In the genomic region with DNA sequence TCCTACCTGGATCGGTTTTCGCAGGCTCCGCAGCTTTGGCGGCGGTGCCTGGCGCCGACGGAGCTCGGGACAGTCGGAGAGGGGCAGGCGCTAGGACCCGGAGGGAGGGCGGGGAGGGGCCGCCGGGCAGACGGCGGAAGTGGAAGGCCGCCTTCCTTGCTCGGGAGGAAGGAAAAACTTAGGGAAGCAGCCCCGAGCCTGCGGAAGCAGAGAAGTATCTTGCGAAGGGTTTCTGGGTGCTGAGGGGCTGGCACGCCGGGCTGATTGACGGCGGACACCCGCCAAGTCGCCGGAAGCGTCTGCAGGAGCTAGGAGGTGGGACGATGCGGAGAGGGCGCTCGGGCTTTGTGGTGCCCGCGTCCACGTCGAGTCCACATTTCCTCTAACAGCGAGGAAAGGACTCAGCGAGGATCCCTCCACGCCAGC, we compare ENCODE assay signal across 8 mouse cellular contexts. TPM values are rescaled to one million over a fixed set of nuclear protein-coding genes. Genes with fewer than 3 reads are reported as not detected.
DNase-seq lines count a peak whose midpoint lies in the region; ATAC-seq and TF ChIP-seq lines count a peak whose summit lies in the region.

TSS of gene Zfp646 (plus strand) at position 181 of the 426 bp plus-strand sequence.

- H3K27me3 ChIP-seq in C2C12 (ENCODE audit: control insufficient read depth, insufficient read depth, insufficient read length), result no peaks in the 10 kb centered on the region
- H3K27me3 ChIP-seq in forebrain, embryonic 12.5 days, result no peaks in the 10 kb centered on the region
- H3K27me3 ChIP-seq in liver, embryonic 15.5 days, result no peaks in the 10 kb centered on the region
- no peaks in the 10 kb centered on the region for H3K27me3 ChIP-seq in neural tube, embryonic 11.5 days (ENCODE audit: control insufficient read depth, insufficient read depth, low read length)

- H3K4me1 ChIP-seq in forebrain, embryonic 12.5 days, result peaks cover 26% of the 10 kb centered on the region
- peaks cover 38% of the 10 kb centered on the region for H3K4me1 ChIP-seq in liver, embryonic 15.5 days (replicated peaks)
- H3K4me1 ChIP-seq in neural tube, embryonic 11.5 days (ENCODE audit: control insufficient read depth, insufficient read depth, low read length), result peaks cover 16% of the 10 kb centered on the region

- H3K4me3 ChIP-seq in C2C12 (ENCODE audit: insufficient read depth, poor library complexity, severe bottlenecking), result peak within 1 kb of the TSS; percentile 75
- H3K4me3 ChIP-seq in forebrain, embryonic 12.5 days (replicated peaks), result peak within 1 kb of the TSS; percentile 95
- H3K4me3 ChIP-seq in liver, embryonic 15.5 days (replicated peaks), result peak within 1 kb of the TSS; percentile 82
- H3K4me3 ChIP-seq in neural tube, embryonic 11.5 days (ENCODE audit: low read depth, low read length), result peak within 1 kb of the TSS; percentile 95

- H3K9ac ChIP-seq in forebrain, embryonic 12.5 days, result peak within 1 kb of the TSS; percentile 97
- peak within 1 kb of the TSS; percentile 88 for H3K9ac ChIP-seq in liver, embryonic 15.5 days
- peak within 1 kb of the TSS; percentile 98 for H3K9ac ChIP-seq in neural tube, embryonic 11.5 days (ENCODE audit: low read length)

- peaks cover 61% of the 10 kb centered on the region for H3K79me3 ChIP-seq in C2C12 (ENCODE audit: low read depth)

- H3K9me3 ChIP-seq in forebrain, embryonic 12.5 days, result no peaks in the 10 kb centered on the region
- H3K9me3 ChIP-seq in liver, embryonic 15.5 days (replicated peaks), result peaks cover 24% of the 10 kb centered on the region
- no peaks in the 10 kb centered on the region for H3K9me3 ChIP-seq in neural tube, embryonic 11.5 days (ENCODE audit: control insufficient read depth, low read length)

- DNase-seq in adrenal gland, postnatal 14 days, result peak; percentile 88
- peak; percentile 84 to 85 for DNase-seq in heart, postnatal 10 days
- peak; percentile 85 to 92 for DNase-seq in kidney, postnatal 4 days
- peak; percentile 93 for DNase-seq in neural tube, embryonic 11.5 days (ENCODE audit: low spot score)
- peak; percentile 82 for DNase-seq in testis, postnatal 10 days (ENCODE audit: low spot score)

- peak within 1 kb of the TSS; percentile 85 for H3ac ChIP-seq in C2C12 (ENCODE audit: control insufficient read depth, insufficient read length, low read depth)

- under 1% methylated on average over 41 of the region's 41 CpGs for WGBS in forebrain, embryonic 12.5 days
- 0% methylated on average over 41 of the region's 41 CpGs for WGBS in liver, embryonic 15.5 days (ENCODE audit: insufficient replicate concordance)
- under 1% methylated on average over 41 of the region's 41 CpGs for WGBS in neural tube, embryonic 11.5 days

- peak; percentile 90 for ATAC-seq in forebrain, embryonic 12.5 days (ENCODE audit: low FRiP score)
- ATAC-seq in liver, embryonic 15.5 days (ENCODE audit: insufficient read depth), result peak; percentile 86
- peak; percentile 87 for ATAC-seq in neural tube, embryonic 11.5 days (ENCODE audit: insufficient read depth, low FRiP score, low TSS enrichment)

- no peak for TF ChIP-seq CTCF in C2C12 (IDR thresholded peaks at IDR 0.05; ENCODE audit: control insufficient read depth, insufficient read depth, insufficient read length)

- intact Hi-C loops in heart, postnatal 10 days (cut with DNase I), result loop anchor here (5.0 kb wide), 1 partner anchor 74 kb away; the partner anchor contains the start of gene Hsd3b7

- peaks cover 91% of the 10 kb centered on the region for H3K79me2 ChIP-seq in C2C12 (ENCODE audit: control insufficient read depth, insufficient read depth)

- peaks cover 36% of the 10 kb centered on the region for H3K36me3 ChIP-seq in C2C12 (ENCODE audit: control insufficient read depth, insufficient read depth)
- peaks cover 46% of the 10 kb centered on the region for H3K36me3 ChIP-seq in forebrain, embryonic 12.5 days (replicated peaks)
- peaks cover 44% of the 10 kb centered on the region for H3K36me3 ChIP-seq in liver, embryonic 15.5 days (replicated peaks)
- H3K36me3 ChIP-seq in neural tube, embryonic 11.5 days (ENCODE audit: control insufficient read depth, insufficient read depth, low read length), result peaks cover 28% of the 10 kb centered on the region

- peak within 1 kb of the TSS; percentile 100 for H3K27ac ChIP-seq in forebrain, embryonic 12.5 days
- H3K27ac ChIP-seq in liver, embryonic 15.5 days (replicated peaks), result peak within 1 kb of the TSS; percentile 92
- peak within 1 kb of the TSS; percentile 98 for H3K27ac ChIP-seq in neural tube, embryonic 11.5 days (ENCODE audit: low read depth, low read length)

- peak within 1 kb of the TSS; percentile 92 for H3K4me2 ChIP-seq in forebrain, embryonic 12.5 days
- peak within 1 kb of the TSS; percentile 80 for H3K4me2 ChIP-seq in liver, embryonic 15.5 days
- peak within 1 kb of the TSS; percentile 67 for H3K4me2 ChIP-seq in neural tube, embryonic 11.5 days (ENCODE audit: low read depth)

TF ChIP-seq in C2C12, 6 proteins besides CTCF, POLR2A, EP300 and RAD21:
- TF ChIP-seq FOSL1 (IDR thresholded peaks at IDR 0.05; ENCODE audit: insufficient read depth, low read length, poor library complexity, severe bottlenecking), result no peak
- TF ChIP-seq USF1 (IDR thresholded peaks at IDR 0.05; ENCODE audit: low read depth), result no peak
- no peak for TF ChIP-seq MYOG (IDR thresholded peaks at IDR 0.05; ENCODE audit: control insufficient read depth, extremely low read depth, insufficient read length)
- TF ChIP-seq MYOD1 (IDR thresholded peaks at IDR 0.05; ENCODE audit: control insufficient read depth, insufficient read length, low read depth), result no peak
- no peak for TF ChIP-seq MAX (IDR thresholded peaks at IDR 0.05)
- no peak for TF ChIP-seq CEBPB (IDR thresholded peaks at IDR 0.05; ENCODE audit: low read depth)

RNA-seq across cellular contexts. Expression of gene Zfp646, which starts in this region (rescaled TPM):
- polyA plus RNA-seq in C2C12 (2012; fragmentation: generic; extraction: Trizol), result 15.2 TPM
- 32.1 and 36.7 TPM in 2 replicates for total RNA-seq in adrenal gland, postnatal 14 days (2021)
- polyA plus RNA-seq in forebrain, embryonic 12.5 days (2016; fragmentation: Nextera tagmentation; extraction: Ambion mirVana), result 22.2 and 26.6 TPM in 2 replicates
- 10 to 100 TPM; 23.3 to 23.9 TPM for total RNA-seq in heart, postnatal 10 days (2021)
- 3.8 and 5.0 TPM in 2 replicates for polyA plus RNA-seq in liver, embryonic 15.5 days (2015; fragmentation: Nextera tagmentation; extraction: Ambion mirVana)
- 19.8 and 21.9 TPM in 2 replicates for polyA plus RNA-seq in neural tube, embryonic 11.5 days (2014; fragmentation: Nextera tagmentation; extraction: Ambion mirVana)

Comparison
In these comparisons a context has a peak if more than half of its experiments do, and no peak if none do; other contexts are left out.
1. Peak in every context shown above with its lines: DNase-seq, ATAC-seq, H3K4me3 ChIP-seq and H3K27ac ChIP-seq.